Mouse (Mus musculus): ENCODE results near the gene Rpusd1.

GRCm38 (mm10) chr17:25698446-25698845, 29.0 kb upstream of the Rpusd1 start:
- peak; percentile 88 for TF ChIP-seq CTCF (IDR thresholded peaks at IDR 0.05)
- no peak for TF ChIP-seq EP300 (IDR thresholded peaks at IDR 0.05)

Data from lung, postnatal 0 days (tissue).